Mouse (Mus musculus): ENCODE data around the gene Lsamp.

Gene Lsamp

DNA sequence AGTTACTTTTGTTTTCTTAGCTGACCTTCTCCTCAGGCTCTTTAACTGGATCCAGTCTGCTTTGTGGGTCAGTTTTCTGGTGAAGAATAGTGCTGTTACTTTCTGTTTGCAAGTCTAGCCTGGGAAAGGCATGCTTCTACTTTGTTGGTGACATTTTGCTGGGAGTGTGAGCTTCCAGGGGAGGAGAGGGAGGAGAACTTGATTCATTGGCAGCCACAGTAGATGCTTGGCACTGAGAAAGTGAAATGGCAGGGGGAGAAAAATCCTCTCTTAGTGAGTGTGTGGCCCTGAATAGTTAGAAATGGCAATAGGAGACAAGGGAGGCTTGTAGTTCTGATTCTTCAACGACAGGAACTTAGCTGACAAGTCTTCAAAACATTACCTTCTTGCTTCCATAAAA lies 1551.6 kb downstream of the Lsamp start:
- no peak for DNase-seq (ENCODE audit: low read depth, low spot score)

DNA sequence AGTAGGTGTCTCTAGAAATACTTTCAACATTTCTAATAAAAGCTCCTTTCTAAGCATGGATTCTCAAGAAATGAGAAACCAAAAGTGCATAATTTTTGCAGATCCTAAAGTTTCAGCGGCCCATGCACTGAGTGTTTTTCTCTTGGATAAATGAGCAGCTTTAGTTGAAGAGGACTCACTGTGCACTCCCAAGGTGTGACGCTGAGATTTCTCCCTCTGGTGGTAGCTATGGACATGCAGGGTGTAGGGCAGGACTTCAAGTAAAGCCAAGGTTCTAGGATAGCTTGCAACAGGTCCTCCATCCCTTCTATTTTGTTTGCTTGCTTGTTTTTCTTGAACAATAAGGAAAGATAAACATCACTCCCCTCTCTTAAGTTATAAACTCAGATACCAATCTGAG lies 1558.5 kb downstream of the Lsamp start:
- DNase-seq (ENCODE audit: low read depth, low spot score), result no peak

DNA sequence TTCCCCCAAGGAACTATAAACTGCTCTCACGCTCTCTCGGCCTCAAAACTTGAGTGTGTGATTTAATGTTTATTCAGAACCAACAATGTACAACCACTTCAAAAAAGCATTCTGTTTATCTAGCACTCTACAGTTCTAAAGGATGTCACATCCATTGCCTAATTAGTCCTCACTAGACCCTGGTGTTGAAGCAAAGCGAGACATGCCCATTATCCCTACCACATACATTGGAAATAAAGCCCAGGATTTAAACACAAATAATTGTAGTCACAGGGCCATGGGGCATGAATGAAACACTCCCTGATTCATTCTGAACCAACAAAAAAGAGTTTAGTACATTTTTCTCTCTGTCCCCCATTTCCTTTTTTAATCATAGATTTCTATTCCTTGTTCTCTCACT lies 1567.0 kb downstream of the Lsamp start:
- DNase-seq (ENCODE audit: low read depth, low spot score), result no peak

DNA sequence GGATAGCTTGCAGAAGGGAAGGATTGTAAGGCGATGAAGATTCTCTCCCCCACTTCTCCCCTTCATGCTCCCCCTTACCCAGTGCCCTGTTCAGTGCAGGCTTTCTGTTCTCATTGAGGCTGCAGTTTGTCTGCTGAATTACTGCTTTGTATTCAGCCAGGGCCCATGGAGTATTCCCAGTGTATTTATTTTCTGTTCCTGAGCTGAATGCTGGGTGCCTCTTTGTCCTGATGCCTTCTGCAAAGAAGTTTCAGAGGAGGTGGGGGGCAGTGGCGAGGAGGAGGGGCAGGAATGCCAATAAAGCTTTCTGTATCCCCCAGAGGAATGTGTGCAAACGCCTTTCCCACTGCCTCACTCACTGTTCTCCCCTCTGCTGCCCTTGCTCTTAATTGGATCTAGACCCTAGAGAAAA lies 1567.7 kb downstream of the Lsamp start:
- no peak for DNase-seq (ENCODE audit: low read depth, low spot score)

DNA sequence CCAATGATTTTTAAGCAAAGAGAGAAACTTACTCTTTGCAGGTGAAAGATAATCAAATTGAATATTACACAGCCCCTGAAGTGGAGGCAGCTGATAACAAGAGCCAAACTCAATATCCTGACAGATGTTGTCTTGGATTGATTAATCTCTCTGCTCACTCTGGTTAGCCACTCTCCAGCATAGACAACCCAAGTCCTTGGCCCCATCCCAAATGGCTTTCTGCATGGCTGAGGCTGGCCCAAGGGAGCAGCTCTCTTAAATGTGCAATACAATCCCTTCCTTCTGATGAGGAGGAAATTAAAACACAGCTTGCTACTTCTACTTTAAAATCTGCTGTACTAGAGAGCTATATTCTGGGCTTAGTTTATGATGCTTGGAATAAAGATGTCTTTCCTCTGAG lies 1572.9 kb downstream of the Lsamp start:
- no peak for DNase-seq (ENCODE audit: low read depth, low spot score)

DNA sequence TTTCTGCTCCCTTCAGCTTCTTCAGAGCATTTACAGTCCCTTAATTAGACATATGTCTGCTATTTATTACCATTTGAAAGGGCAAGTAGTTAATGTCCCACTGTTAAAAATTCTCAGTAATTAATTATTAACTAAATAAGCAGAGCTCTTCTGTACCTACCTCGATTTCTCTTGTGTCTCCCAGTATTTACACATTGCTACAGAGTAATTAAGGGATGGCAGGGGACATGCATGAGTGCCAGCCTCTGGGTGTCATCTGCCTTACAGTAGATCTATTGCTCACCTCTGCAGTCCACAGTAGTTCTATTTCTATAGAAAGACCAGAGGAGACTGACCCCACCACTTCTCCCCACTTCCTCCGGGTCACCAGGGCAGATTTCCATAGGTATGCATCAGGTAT lies 1581.1 kb downstream of the Lsamp start:
- no peak for DNase-seq (ENCODE audit: low read depth, low spot score)

DNA sequence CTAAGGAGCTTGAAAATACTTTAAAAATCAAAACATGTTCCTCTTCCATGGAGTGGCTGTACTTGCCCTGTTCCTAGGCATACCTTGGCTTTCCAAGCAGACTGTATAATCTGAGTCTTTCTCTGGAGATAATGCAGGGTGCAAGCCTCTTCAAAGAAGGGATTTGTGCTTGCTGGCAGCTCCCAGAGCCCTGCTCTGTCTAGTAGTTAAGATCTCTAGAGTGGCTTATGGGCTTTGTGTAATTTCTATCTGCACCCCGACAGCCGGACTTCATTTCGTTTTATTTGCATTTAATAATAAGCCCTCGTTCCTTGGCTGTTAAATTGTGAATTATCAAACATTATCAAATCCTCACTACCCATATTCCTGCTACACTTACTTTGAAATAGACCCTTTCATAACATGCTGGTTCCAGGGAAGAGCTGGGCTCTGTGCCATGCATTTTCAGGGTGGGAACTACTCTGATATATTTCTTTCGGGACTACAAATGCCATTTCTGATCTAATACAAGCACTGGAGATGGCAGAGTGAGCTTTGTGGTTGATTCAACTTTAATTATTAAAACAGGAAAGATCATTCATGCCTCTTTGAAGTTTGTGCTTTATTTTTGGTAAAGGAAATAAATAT lies 1604.6 kb downstream of the Lsamp start:
- no peak for DNase-seq (ENCODE audit: low read depth, low spot score)

DNA sequence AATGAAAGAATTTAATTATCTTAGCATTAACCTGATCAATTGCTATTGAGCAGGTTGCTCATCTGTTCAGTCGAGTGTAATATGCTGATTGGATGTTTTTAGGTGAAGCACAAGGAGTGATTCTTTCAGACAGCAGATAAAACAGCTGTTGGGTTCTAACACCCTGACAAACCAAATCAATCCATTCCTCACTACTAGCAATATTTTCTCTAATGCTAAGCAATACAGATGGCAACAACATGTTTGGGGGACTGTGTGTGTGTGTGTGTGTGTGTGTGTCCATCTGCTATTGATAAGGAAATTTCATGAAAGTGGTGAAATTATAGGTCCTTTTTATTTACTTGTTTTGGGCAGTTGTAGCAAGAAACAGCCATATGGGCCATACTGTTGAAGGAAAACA lies 1628.1 kb downstream of the Lsamp start:
- no peak for DNase-seq (ENCODE audit: low read depth, low spot score)

DNA sequence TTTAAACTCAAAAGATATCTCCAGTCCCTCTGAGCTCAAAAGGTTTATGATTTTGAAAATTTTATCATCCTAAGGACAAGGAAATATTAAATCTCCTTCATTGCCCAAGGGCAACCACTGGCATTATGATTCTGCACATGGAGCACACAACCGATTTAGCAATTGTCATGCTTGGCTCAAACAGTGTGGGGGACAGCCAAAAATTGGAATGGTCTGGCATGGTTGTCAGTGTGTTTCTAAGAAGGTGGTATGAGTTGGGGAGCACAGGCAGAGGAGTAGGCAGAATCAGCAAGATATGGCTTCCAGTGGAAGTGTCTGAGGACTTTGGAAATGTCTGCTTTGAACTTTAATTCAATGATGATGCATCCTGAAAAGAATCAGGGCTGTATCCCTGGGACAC lies 1639.7 kb downstream of the Lsamp start:
- no peak for DNase-seq (ENCODE audit: low read depth, low spot score)

DNA sequence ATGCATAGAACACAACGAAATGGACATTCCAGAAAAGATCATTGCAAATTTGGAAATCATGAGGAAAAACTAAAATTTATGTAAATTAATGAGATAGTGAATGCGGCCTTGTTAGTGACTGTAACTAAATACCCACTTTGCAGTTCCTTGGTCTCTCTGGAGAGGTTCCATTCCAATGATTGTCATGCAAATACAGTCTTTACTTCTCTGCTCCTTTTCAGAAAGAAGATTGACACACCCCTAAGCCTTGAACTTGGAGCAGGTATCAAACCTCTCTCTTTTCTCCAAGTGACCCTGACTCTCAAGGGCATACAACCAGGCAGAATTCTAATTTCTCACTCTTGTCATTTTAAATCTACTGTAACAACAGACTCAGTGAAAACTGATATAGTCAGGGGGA lies 1649.7 kb downstream of the Lsamp start:
- no peak for DNase-seq (ENCODE audit: low read depth, low spot score)

DNA sequence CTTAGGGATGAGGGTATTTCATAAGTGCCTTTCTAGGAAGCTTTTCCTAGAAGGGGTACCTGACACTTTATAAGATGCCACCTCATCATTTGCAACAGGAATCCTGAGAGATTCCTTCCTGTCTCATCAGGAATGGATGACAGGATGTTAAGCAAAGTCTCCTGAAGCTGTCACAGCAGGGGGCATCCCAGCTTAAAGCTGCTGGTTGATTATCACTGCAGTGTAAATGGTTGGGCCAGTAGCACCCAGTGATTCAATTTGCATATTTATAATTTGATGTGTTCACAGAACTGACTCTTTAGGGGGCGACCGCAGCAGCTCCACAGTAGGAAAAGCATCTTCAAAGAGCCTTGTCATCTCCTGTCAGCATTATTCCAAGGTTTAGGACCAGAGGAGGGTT lies 1656.7 kb downstream of the Lsamp start:
- no peak for DNase-seq (ENCODE audit: low read depth, low spot score)

DNA sequence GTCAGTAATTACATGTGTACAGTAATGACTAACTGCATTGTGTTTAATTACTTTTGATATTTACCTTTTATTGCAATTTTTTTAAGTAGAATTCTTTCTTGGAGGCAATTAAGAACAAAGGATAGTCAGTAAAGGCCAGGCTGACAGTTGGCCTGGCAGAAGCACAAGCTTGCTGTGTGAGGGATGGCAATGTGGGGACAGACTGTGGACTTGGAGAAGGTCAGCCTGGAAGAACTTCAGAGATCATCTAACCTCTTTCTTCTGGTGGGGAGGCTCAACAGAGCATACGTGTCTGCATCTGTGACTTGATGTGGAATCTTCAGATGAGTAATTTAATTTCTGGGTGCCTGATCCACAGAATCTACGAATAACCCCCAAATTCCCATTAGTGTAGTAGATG lies 1669.1 kb downstream of the Lsamp start:
- no peak for DNase-seq (ENCODE audit: low read depth, low spot score)

DNA sequence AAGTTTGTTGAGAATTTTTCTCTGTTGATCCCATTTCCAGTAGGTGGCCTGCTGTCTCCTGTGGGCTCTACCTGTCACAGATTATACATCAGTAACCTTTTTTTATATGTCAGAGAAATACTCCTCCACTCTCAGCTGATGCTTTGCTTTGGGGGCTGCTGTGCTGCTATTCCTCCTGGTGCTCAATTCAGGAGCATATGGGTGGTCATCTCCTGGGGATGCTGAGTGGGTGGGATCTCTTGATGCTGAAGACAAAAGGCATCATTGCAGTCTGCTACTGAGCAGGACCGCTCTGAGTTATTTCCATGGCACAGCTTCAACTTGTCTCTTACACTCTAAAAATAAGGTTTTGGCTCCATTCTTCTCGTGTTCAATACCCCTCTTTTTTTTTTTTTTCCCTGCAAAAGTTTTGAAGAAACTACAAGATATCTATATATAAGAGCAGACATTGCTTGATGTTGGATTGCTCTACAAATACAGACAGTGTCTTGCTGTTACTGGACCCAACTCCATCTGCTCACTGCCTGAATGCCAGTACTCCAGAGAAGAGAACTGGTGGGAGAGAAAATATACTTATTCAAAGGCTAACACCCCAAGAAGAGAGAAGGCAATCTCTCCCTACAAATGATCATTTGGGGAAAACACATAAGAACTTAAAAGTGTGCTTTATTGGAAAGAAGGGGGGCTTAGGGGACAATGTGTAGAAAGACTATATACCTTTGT lies 1690.3 kb downstream of the Lsamp start:
- no peak for DNase-seq (ENCODE audit: low read depth, low spot score)

DNA sequence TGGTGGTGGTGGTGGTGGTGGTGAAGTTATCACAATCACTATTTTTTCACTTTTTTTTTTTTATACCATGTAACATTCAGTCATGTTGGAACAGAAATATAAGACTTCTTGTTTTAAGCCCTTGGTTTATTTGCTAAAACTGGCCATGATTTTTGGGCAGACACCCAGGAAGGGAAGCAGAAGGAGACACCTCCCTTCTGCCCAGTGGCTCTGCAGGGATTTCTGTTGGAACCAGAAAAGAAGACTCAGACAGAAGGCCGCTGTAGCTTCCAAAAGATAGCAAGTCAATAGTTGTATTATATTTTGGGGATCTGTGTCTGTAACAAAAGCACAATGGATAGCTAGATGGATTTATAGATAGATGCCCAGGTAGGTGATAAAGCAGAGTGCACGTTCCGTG lies 1691.6 kb downstream of the Lsamp start:
- DNase-seq (ENCODE audit: low read depth, low spot score), result no peak

DNA sequence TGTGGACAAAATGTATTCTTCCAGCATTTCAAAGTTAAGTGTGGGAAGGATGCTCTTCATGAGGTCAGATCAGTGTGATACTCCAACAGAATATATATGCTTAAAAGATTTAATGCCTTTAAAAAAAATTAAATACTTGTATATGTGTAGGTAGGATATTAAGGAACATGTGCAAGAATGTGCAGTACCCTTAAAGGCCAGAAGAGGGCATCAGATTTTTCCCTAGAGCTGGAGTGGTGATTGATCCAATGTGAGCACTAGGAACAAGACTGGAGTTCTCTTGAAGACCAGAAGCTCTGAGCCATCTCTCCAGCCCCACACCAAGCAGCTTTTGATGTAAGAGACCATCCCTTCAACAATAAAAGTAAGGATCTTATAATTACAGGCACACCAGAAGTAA lies 1708.3 kb downstream of the Lsamp start:
- DNase-seq (ENCODE audit: low read depth, low spot score), result no peak

DNA sequence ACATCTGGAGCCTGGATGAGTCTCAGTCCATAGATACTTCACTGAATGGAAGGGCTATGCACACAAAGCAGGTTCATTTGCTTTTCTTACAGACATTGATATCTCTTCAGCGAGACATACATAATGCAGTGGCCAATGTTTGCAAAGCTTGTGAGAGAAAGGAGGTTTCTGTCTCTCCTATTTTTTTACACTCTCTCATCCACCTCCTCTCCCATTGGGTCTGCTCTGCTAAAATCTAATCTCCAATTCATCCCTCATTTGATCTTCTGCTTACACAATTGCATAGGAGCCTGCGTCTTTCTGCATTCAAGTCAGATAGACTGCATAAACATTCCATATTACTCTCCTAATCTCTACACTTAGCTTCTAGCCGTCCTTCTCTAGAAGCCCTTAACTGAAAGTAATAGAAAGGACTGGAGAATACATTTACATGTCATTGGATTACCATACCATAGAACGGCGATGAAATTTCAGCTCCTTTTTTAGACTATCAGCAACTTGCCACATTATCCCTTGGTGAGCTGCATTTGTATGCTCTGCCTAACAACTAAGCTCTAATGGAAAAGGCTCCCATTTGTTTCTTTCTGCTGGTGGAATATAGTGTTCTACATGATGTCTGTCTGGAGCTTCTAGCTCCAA lies 1717.7 kb downstream of the Lsamp start:
- DNase-seq (ENCODE audit: low read depth, low spot score), result no peak

DNA sequence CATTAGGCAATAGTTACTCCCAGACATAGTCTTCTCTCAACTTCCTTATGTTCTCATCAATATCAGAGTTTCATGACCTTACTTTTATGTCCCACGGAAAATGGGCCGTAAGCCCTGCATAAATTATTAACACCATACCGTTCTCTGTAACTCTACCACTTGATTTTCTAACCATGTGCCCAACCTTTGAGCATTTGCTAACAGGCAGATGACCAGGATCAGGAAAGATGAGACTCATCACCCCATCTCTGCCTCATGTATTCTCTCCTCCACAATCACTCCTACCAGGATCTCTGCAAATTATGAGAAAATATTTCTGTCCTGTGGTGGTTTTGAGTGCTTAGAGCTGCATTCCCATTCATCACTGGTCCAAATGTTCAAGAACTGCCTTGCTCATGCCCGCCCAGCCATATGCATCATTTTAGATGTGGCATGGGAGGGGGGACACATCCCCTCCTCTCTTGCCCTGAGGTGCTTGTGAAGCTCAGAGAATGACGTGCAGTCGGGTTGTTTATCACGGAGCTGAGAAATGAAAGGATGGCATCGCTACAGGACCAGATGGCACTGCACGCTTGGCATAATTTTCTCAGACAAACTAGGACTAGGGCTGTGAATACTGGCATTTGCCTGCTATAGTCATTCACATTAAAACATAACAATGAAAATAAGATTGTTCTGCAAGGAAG lies 1744.9 kb downstream of the Lsamp start:
- no peak for DNase-seq (ENCODE audit: low read depth, low spot score)

DNA sequence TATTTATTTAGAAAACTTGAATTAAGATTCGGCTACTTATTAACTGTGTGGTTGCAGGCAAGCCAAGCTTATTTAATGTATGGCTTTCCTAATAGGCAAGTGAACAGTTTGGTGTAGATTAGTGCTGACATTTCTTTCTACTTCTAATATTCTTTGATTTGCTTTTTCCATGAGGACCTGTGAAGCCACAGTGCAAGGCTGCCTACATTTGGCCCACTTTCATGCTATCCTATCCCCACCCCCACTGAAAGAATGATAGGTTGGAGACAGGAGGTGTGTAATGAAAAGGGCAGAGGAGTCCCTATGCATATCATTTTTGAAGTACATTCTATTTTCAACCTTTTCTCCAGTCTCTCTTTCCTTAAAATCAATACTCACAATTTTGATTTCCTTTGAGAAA lies 1745.8 kb downstream of the Lsamp start:
- no peak for DNase-seq (ENCODE audit: low read depth, low spot score)

DNA sequence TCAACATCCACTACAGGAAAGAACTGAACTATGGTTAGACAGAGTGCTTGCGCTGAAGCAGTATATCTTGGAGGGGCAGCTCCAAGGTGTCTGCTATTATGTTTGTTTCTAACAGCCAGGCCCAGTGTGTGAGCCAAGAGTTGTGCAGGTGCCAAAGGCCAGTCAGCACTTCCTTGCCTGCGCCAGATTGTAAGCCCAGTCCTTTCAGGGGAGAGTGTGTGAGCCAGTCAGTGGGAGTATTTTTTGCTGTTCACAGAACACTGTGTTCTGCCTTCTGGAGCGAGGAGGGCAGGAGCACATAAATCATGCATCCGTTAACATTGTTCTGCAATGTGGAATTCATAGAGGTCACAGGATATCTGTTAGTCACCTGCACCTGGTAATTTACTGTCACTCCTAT lies 1760.9 kb downstream of the Lsamp start:
- no peak for DNase-seq (ENCODE audit: low read depth, low spot score)

DNA sequence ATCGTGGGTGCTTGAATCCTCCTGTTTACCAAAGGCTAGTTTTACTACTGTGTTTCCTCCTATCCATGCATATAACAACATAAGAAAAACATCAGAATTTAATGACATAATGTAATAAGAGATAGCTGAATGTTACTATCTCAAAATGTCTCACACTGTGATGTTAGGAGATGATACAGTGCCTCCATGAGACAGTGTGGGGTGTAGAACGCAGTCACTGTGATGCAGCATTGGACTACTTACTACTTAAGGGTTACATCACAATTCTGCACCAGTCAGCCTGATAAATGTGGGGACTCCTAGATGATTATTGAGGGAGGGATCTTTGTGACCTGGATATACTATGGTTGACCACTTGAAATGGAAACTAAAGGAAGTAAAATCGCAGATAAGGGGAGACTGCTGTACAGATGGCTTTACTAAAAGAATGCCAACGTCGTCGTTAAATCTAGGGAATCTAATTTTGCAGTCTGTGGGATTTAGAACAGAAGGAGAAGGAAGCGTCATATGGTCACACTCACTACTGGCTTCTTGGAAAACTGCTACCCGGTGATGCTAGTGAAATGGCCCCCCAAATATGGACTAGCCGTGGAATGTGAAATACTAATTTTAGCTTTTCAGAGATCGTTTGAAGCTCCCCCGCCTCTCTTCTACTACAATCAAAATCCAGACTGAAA lies 1762.2 kb downstream of the Lsamp start:
- DNase-seq (ENCODE audit: low read depth, low spot score), result no peak

DNA sequence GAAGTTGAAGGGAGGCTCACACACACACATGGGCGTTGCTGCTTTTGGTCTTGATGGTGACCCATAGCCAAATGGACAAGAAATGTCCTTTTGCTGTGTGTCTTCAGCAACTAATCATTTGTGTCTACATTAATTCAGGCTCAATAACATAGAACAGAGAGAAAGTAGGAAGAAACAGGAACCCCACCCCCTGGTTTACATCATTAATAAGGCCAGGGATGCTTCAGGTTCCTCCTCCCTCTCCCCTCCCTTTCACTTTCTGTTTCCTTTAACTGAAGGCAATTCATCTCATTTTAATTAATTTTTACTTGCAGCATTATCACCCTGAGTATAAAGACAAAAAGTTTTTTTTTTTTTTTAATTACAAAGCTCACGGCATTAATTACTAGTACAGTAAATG lies 1763.7 kb downstream of the Lsamp start:
- no peak for DNase-seq (ENCODE audit: low read depth, low spot score)

DNA sequence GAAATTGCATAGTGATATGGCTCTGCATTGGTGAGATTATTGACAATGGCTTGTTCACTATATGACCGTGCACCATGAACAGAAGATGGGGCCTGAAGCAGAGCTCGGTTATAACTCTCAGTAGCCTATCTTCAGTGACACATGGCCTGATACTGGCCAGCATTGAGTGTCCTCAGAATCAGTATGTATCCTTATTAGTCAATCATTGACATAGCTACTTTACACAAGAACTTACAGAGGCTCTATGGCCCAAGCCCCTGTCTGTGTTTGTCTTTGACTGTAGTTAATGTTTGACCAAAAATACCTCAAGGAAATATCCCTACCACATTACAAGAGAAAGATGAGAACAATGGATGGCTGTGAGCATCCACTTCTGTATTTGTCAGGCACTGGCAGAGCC lies 1764.6 kb downstream of the Lsamp start:
- DNase-seq (ENCODE audit: low read depth, low spot score), result no peak
